Mouse (Mus musculus) E14TG2a.4 (cell line): Measurements from ENCODE around the gene Adora3.

ENCODE experiments used
- CTCF ChIP-seq: conservative IDR thresholded peaks from 2 replicates; pipeline ENCODE4 v1.5.1; 2014; ENCODE audit warnings: low read length
- NANOG ChIP-seq: IDR thresholded peaks from 2 replicates; pipeline ENCODE4 v1.6.1; 2014; ENCODE audit warnings: borderline replicate concordance, low read length, mixed read lengths
- POU5F1 ChIP-seq: IDR thresholded peaks from 2 replicates; pipeline ENCODE4 v1.6.1; 2014; ENCODE audit warnings: low read length, borderline replicate concordance

DNA sequence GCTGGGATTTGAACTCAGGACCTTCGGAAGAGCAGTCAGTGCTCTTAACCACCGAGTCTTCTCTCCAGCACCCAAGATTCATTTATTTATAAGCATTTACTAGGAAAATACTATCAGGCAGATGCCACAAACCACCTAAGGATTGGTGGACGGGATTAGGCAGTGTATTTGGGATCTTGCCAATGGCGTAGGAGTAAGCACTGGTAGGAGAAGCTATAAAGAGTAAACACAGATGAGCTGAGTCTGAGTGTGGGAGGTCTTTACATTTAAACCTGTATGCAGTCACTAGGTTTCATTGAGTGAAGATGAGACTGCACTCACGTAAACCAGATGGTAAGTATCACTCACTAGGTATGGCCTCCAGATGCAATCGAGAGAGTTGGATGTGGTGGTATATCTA lies 63.3 kb downstream of the Adora3 start:
- TF ChIP-seq CTCF (no peak), NANOG (no peak), POU5F1 (no peak)
